Comparison of ENCODE assay signal across 33 mouse cellular contexts in genomic region chr6:108204322-108204721, GRCm38 (mm10).
"Had no signal": no experiment of that assay in that cellular context is flagged by ENCODE, and none has a peak within 500 bp of the region (broad histone marks: within the 10 kb centered on the region; RNA-seq: fewer than 3 reads in every experiment).

No protein-coding gene starts in this region.

- H3K9me3 ChIP-seq: heart, embryonic 10.5 days; heart, embryonic 13.5 days; heart, embryonic 15.5 days; hindbrain, embryonic 10.5 days; hindbrain, embryonic 12.5 days; hindbrain, embryonic 13.5 days; hindbrain, embryonic 15.5 days; kidney, embryonic 15.5 days had no signal

- H3K4me2 ChIP-seq: heart, embryonic 11.5 days; heart, embryonic 12.5 days; heart, embryonic 13.5 days; heart, embryonic 15.5 days; hindbrain, embryonic 12.5 days; hindbrain, embryonic 13.5 days; hindbrain, embryonic 14.5 days; hindbrain, embryonic 15.5 days; kidney, embryonic 15.5 days had no signal

- ATAC-seq: hindbrain, embryonic 16.5 days; hindbrain, postnatal 0 days; inflammation-experienced regulatory T-cells, adult 6 months had no signal

- DNase-seq: heart, postnatal 10 days; heart, postnatal 14 days; heart, postnatal 36 days; heart, postnatal 4 days; kidney, adult 11 months; kidney, adult 18-20 months; kidney, adult 2 months; kidney, adult 8-10 months; kidney, adult 9 months; kidney, postnatal 10 days; kidney, postnatal 14 days; kidney, postnatal 25 days; kidney, postnatal 36 days; kidney, postnatal 4 days; layer of hippocampus, adult 9-11 months; layer of hippocampus, postnatal 36 days had no signal

- H3K27ac ChIP-seq: heart, embryonic 10.5 days; heart, embryonic 13.5 days; heart, embryonic 15.5 days; hindbrain, embryonic 10.5 days; hindbrain, embryonic 12.5 days; hindbrain, embryonic 13.5 days; hindbrain, embryonic 14.5 days; hindbrain, embryonic 15.5 days; hindbrain, postnatal 0 days; kidney, embryonic 15.5 days; kidney, postnatal 0 days; layer of hippocampus, adult 2 months; left cerebral cortex, adult 2 months had no signal

- H3K27me3 ChIP-seq: heart, embryonic 12.5 days; heart, embryonic 13.5 days; heart, embryonic 15.5 days; hindbrain, embryonic 12.5 days; hindbrain, embryonic 13.5 days; hindbrain, embryonic 15.5 days; kidney, embryonic 15.5 days had no signal

- H3K36me3 ChIP-seq: heart, embryonic 10.5 days; heart, embryonic 12.5 days; heart, embryonic 13.5 days; heart, embryonic 15.5 days; hindbrain, embryonic 10.5 days; hindbrain, embryonic 12.5 days; hindbrain, embryonic 13.5 days; hindbrain, embryonic 15.5 days; kidney, embryonic 15.5 days had no signal

- H3K9ac ChIP-seq: heart, embryonic 12.5 days; heart, embryonic 13.5 days; heart, embryonic 15.5 days; hindbrain, embryonic 12.5 days; hindbrain, embryonic 13.5 days; hindbrain, embryonic 14.5 days; hindbrain, embryonic 15.5 days; kidney, embryonic 15.5 days had no signal

- H3K4me1 ChIP-seq: heart, embryonic 10.5 days; heart, embryonic 15.5 days; hindbrain, embryonic 10.5 days; hindbrain, embryonic 12.5 days; hindbrain, embryonic 13.5 days; hindbrain, embryonic 15.5 days; kidney, embryonic 15.5 days had no signal

- H3K4me3 ChIP-seq: heart, embryonic 10.5 days; heart, embryonic 12.5 days; heart, embryonic 13.5 days; heart, embryonic 15.5 days; hindbrain, embryonic 10.5 days; hindbrain, embryonic 12.5 days; hindbrain, embryonic 13.5 days; hindbrain, embryonic 15.5 days; kidney, embryonic 15.5 days; layer of hippocampus, adult 2 months; left cerebral cortex, adult 2 months had no signal
